Mouse (Mus musculus) MEL (cell line): Measurements from ENCODE around the gene Rpl35a. TPM values are rescaled to one million over a fixed set of nuclear protein-coding genes. Genes with fewer than 3 reads are reported as not detected.
A peak's percentile ranks its signal among the peaks of the same experiment; 100 is the strongest.

Source experiments
- DNase-seq: peaks from one replicate; pipeline ENCODE4 v3.0.0; 2011; ENCODE audit warnings: low read depth, low spot score
- H3K27ac ChIP-seq: 2 replicates; pipeline ENCODE4 v1.5.1; 2012; ENCODE audit warnings: low read depth, mild to moderate bottlenecking, control low read depth, low read length, moderate library complexity; ENCODE audit not compliant: control insufficient read depth
- H3K27me3 ChIP-seq, 2 experiments: fragments of 150-350 bp in 1 of 2; sonication (generic) in 1 of 2; 2 replicates each; pipeline ENCODE4 v1.6.1; 2012; ENCODE audit warnings: low read length in 2 of 2, mild to moderate bottlenecking in 2 of 2, improper control_type of control experiment in 1 of 2, moderate library complexity in 1 of 2; ENCODE audit not compliant: insufficient read depth in 2 of 2, control insufficient read depth in 1 of 2
- H3K36me3 ChIP-seq, 2 experiments: 2 replicates each; pipeline ENCODE4 v1.6.1; 2012 to 2014; ENCODE audit warnings: low read length in 2 of 2, improper control_type of control experiment in 1 of 2, inconsistent platforms in 1 of 2, mild to moderate bottlenecking in 1 of 2; ENCODE audit not compliant: insufficient read depth in 2 of 2, control insufficient read depth in 1 of 2
- H3K4me1 ChIP-seq, 2 experiments: fragments of 150-350 bp in 1 of 2; sonication (generic) in 1 of 2; 2 replicates each; pipeline ENCODE4 v1.6.1; 2012; ENCODE audit warnings: low read length in 2 of 2, improper control_type of control experiment in 1 of 2, mild to moderate bottlenecking in 1 of 2; ENCODE audit not compliant: insufficient read depth in 2 of 2, control insufficient read depth in 1 of 2
- H3K4me3 ChIP-seq, 2 experiments: fragments of 150-350 bp in 1 of 2; sonication (generic) in 1 of 2; 2 replicates each; pipeline ENCODE4 v1.5.1; 2012; ENCODE audit warnings: low read depth in 2 of 2, low read length in 2 of 2, mild to moderate bottlenecking in 2 of 2, moderate library complexity in 2 of 2, control low read depth in 1 of 2, improper control_type of control experiment in 1 of 2; ENCODE audit not compliant: control insufficient read depth in 1 of 2, insufficient read depth in 1 of 2
- H3K79me2 ChIP-seq: 2 replicates; pipeline ENCODE4 v1.6.1; 2012; ENCODE audit warnings: mild to moderate bottlenecking, low read length, moderate library complexity; ENCODE audit not compliant: control insufficient read depth, poor library complexity, insufficient read depth
- H3K9ac ChIP-seq: 2 replicates; pipeline ENCODE4 v1.6.1; 2012; ENCODE audit warnings: low read depth, mild to moderate bottlenecking, control low read depth, low read length, moderate library complexity; ENCODE audit not compliant: control insufficient read depth, poor library complexity, severe bottlenecking
- H3K9me3 ChIP-seq: fragments of 150-350 bp; sonication (generic); replicated peaks from 2 replicates; pipeline ENCODE4 v1.6.1; 2012; ENCODE audit warnings: mild to moderate bottlenecking, low read length, improper control_type of control experiment, moderate library complexity; ENCODE audit not compliant: insufficient read depth
- BHLHE40 ChIP-seq: IDR thresholded peaks from 2 replicates; pipeline ENCODE4 v1.6.1; 2012; ENCODE audit warnings: low read depth, mild to moderate bottlenecking, inconsistent platforms, low read length, improper control_type of control experiment, borderline replicate concordance
- CHD1 ChIP-seq: IDR thresholded peaks from 2 replicates; pipeline ENCODE4 v1.6.1; 2012; ENCODE audit warnings: low read depth, mild to moderate bottlenecking, inconsistent platforms, low read length, improper control_type of control experiment
- CHD2 ChIP-seq: IDR thresholded peaks from 2 replicates; pipeline ENCODE4 v1.6.1; 2011; ENCODE audit warnings: low read length, improper control_type of control experiment
- CTCF ChIP-seq, 3 experiments: IDR thresholded peaks in 2 of 3; conservative IDR thresholded peaks in 1 of 3; 2 replicates each; pipeline ENCODE4 v1.5.1; 2011 to 2012; ENCODE audit warnings: low read length in 3 of 3, low read depth in 2 of 3, mild to moderate bottlenecking in 2 of 3, improper control_type of control experiment in 1 of 3, inconsistent platforms in 1 of 3, mixed read lengths in 1 of 3, moderate library complexity in 1 of 3; ENCODE audit not compliant: control insufficient read depth in 1 of 3, insufficient read depth in 1 of 3, poor library complexity in 1 of 3, severe bottlenecking in 1 of 3
- E2F4 ChIP-seq: IDR thresholded peaks from 2 replicates; pipeline ENCODE4 v1.6.1; 2011; ENCODE audit warnings: low read depth, low read length, improper control_type of control experiment, borderline replicate concordance
- ELF1 ChIP-seq: IDR thresholded peaks from 2 replicates; pipeline ENCODE4 v1.6.1; 2014; ENCODE audit warnings: low read depth, mild to moderate bottlenecking, inconsistent platforms, low read length, improper control_type of control experiment, moderate library complexity
- EP300 ChIP-seq, 2 experiments: IDR thresholded peaks; 2 replicates each; pipeline ENCODE4 v1.6.1; 2011; ENCODE audit warnings: improper control_type of control experiment in 2 of 2, low read length in 2 of 2, low read depth in 1 of 2, mild to moderate bottlenecking in 1 of 2
- ETS1 ChIP-seq: IDR thresholded peaks from 2 replicates; pipeline ENCODE4 v1.6.1; 2012; ENCODE audit warnings: low read depth, mild to moderate bottlenecking, inconsistent platforms, low read length, improper control_type of control experiment, moderate library complexity
- GABPA ChIP-seq: IDR thresholded peaks from 2 replicates; pipeline ENCODE4 v1.6.1; 2012; ENCODE audit warnings: low read depth, mild to moderate bottlenecking, inconsistent platforms, low read length, improper control_type of control experiment, moderate library complexity
- GATA1 ChIP-seq: IDR thresholded peaks from 2 replicates; pipeline ENCODE4 v1.6.1; 2011; ENCODE audit warnings: low read depth, low read length, improper control_type of control experiment
- HCFC1 ChIP-seq: IDR thresholded peaks from 2 replicates; pipeline ENCODE4 v1.6.1; 2012; ENCODE audit warnings: low read depth, mild to moderate bottlenecking, inconsistent platforms, low read length, improper control_type of control experiment, moderate library complexity
- JUND ChIP-seq: IDR thresholded peaks from 2 replicates; pipeline ENCODE4 v1.6.1; 2011; ENCODE audit warnings: low read depth, mild to moderate bottlenecking, improper control_type of control experiment, low read length
- KAT2A ChIP-seq: conservative IDR thresholded peaks from 2 replicates; pipeline ENCODE4 v1.6.1; 2012; ENCODE audit warnings: low read depth, low read length, improper control_type of control experiment, inconsistent platforms
- MAFK ChIP-seq: IDR thresholded peaks from 2 replicates; pipeline ENCODE4 v1.6.1; 2011; ENCODE audit warnings: low read depth, mild to moderate bottlenecking, low read length, improper control_type of control experiment, borderline replicate concordance
- MAX ChIP-seq: IDR thresholded peaks from 2 replicates; pipeline ENCODE4 v1.6.1; 2011; ENCODE audit warnings: low read length, improper control_type of control experiment
- MAZ ChIP-seq: IDR thresholded peaks from 2 replicates; pipeline ENCODE4 v1.6.1; 2012; ENCODE audit warnings: low read depth, mild to moderate bottlenecking, inconsistent platforms, low read length, improper control_type of control experiment
- MXI1 ChIP-seq: IDR thresholded peaks from 2 replicates; pipeline ENCODE4 v1.6.1; 2011; ENCODE audit warnings: mild to moderate bottlenecking, low read depth, low read length, improper control_type of control experiment
- MYB ChIP-seq: IDR thresholded peaks from 2 replicates; pipeline ENCODE4 v1.6.1; 2011; ENCODE audit warnings: mild to moderate bottlenecking, low read depth, low read length, improper control_type of control experiment
- MYC ChIP-seq: IDR thresholded peaks from 2 replicates; pipeline ENCODE4 v1.6.1; 2011; ENCODE audit warnings: low read depth, mild to moderate bottlenecking, low read length, improper control_type of control experiment, moderate library complexity
- NELFE ChIP-seq: IDR thresholded peaks from 2 replicates; pipeline ENCODE4 v1.6.1; 2011; ENCODE audit warnings: low read depth, low read length, improper control_type of control experiment
- NRF1 ChIP-seq: IDR thresholded peaks from 2 replicates; pipeline ENCODE4 v1.6.1; 2014; ENCODE audit warnings: low read depth, mild to moderate bottlenecking, inconsistent platforms, low read length, improper control_type of control experiment, moderate library complexity; ENCODE audit not compliant: poor library complexity, insufficient read depth, severe bottlenecking
- POLR2A ChIP-seq, 2 experiments: IDR thresholded peaks; 2 replicates each; pipeline ENCODE4 v1.6.1; 2011 to 2012; ENCODE audit warnings: low read length in 2 of 2, mild to moderate bottlenecking in 2 of 2, control low read depth in 1 of 2, improper control_type of control experiment in 1 of 2, low read depth in 1 of 2, moderate library complexity in 1 of 2; ENCODE audit not compliant: control insufficient read depth in 1 of 2, insufficient read depth in 1 of 2, poor library complexity in 1 of 2
- POLR2AphosphoS2 ChIP-seq: IDR thresholded peaks from 2 replicates; pipeline ENCODE4 v1.6.1; 2011; ENCODE audit warnings: low read length, improper control_type of control experiment
- POLR2AphosphoS5 ChIP-seq: IDR thresholded peaks from 2 replicates; pipeline ENCODE4 v1.6.1; 2012; ENCODE audit warnings: low read depth, borderline replicate concordance, mild to moderate bottlenecking, inconsistent platforms, low read length, moderate library complexity, mixed read lengths
- RAD21 ChIP-seq: IDR thresholded peaks from 2 replicates; pipeline ENCODE4 v1.6.1; 2011; ENCODE audit warnings: mild to moderate bottlenecking, low read depth, low read length, improper control_type of control experiment
- RCOR1 ChIP-seq: IDR thresholded peaks from 2 replicates; pipeline ENCODE4 v1.6.1; 2012; ENCODE audit warnings: low read depth, mild to moderate bottlenecking, inconsistent platforms, low read length, improper control_type of control experiment
- SIN3A ChIP-seq: IDR thresholded peaks from 2 replicates; pipeline ENCODE4 v1.6.1; 2012; ENCODE audit warnings: low read length, improper control_type of control experiment, inconsistent platforms
- SMC3 ChIP-seq: IDR thresholded peaks from 2 replicates; pipeline ENCODE4 v1.6.1; 2011; ENCODE audit warnings: low read depth, low read length, improper control_type of control experiment
- TAL1 ChIP-seq: IDR thresholded peaks from 2 replicates; pipeline ENCODE4 v1.6.1; 2012; ENCODE audit warnings: mild to moderate bottlenecking, inconsistent platforms, low read length, moderate library complexity, mixed read lengths
- TBP ChIP-seq: IDR thresholded peaks from 2 replicates; pipeline ENCODE4 v1.8.0; 2011; ENCODE audit warnings: low read depth, low read length, improper control_type of control experiment
- TCF12 ChIP-seq: IDR thresholded peaks from 2 replicates; pipeline ENCODE4 v1.6.1; 2014; ENCODE audit warnings: low read depth, mild to moderate bottlenecking, inconsistent platforms, low read length, improper control_type of control experiment, moderate library complexity
- UBTF ChIP-seq: IDR thresholded peaks from 2 replicates; pipeline ENCODE4 v1.6.1; 2012; ENCODE audit warnings: low read depth, mild to moderate bottlenecking, inconsistent platforms, low read length, improper control_type of control experiment, moderate library complexity, borderline replicate concordance; ENCODE audit not compliant: insufficient read depth
- USF1 ChIP-seq: IDR thresholded peaks from 2 replicates; pipeline ENCODE4 v1.6.1; 2014; ENCODE audit warnings: low read depth, mild to moderate bottlenecking, inconsistent platforms, low read length, improper control_type of control experiment, moderate library complexity
- USF2 ChIP-seq, 2 experiments: IDR thresholded peaks; 2 replicates each; pipeline ENCODE4 v1.6.1; 2011 to 2012; ENCODE audit warnings: improper control_type of control experiment in 2 of 2, low read length in 2 of 2, borderline replicate concordance in 1 of 2, inconsistent platforms in 1 of 2, low read depth in 1 of 2, mild to moderate bottlenecking in 1 of 2; ENCODE audit not compliant: insufficient read depth in 1 of 2
- ZC3H11A ChIP-seq: IDR thresholded peaks from 2 replicates; pipeline ENCODE4 v1.6.1; 2012; ENCODE audit warnings: low read depth, mild to moderate bottlenecking, inconsistent platforms, low read length, improper control_type of control experiment
- ZNF384 ChIP-seq: IDR thresholded peaks from 2 replicates; pipeline ENCODE4 v1.6.1; 2012; ENCODE audit warnings: low read depth, mild to moderate bottlenecking, inconsistent platforms, low read length, improper control_type of control experiment
- polyA plus RNA-seq, 2 experiments: library from polyadenylated mRNA; stranded (reverse) in 1 of 2; unstranded in 1 of 2; fragments of >175 nt in 1 of 2; fragments of >200 nt in 1 of 2; gene quantifications; 2 replicates each; pipeline versions ENCODE4 v1.2.1 to v1.2.4; 2012; ENCODE audit warnings: low replicate concordance in 2 of 2, low read depth in 1 of 2; ENCODE audit not compliant: insufficient read length in 2 of 2, insufficient read depth in 1 of 2, missing spikeins in 1 of 2
- total RNA-seq: library from RNA; depleted of rRNA; stranded (reverse); fragments of 300-350 nt; gene quantifications from 2 replicates; pipeline ENCODE4 v1.2.3, GENCODE M21; 2012

The Rpl35a gene
- total and polyA plus RNA-seq, 3 experiments: 1,572 to 2,314 TPM; not detected in 1

- DNase-seq: peak; percentile 93
- Histone ChIP-seq H3K36me3 (peaks cover 9 to 31% of the 10 kb centered on the region in 2 experiments), H3K4me3 (peak within 1 kb of the TSS; percentile 75 to 76), H3K27me3 (no peaks in the 10 kb centered on the region), H3K27ac (peak within 1 kb of the TSS; percentile 84), H3K9me3 (no peaks in the 10 kb centered on the region), H3K79me2 (peaks cover 22% of the 10 kb centered on the region), H3K9ac (peak within 1 kb of the TSS; percentile 77), H3K4me1 (peaks cover 3 to 20% of the 10 kb centered on the region in 2 experiments; a peak in 3 of 4 replicates)
- TF ChIP-seq ZNF384: no peak
- 0 out of 2 replicates have a peak, but pooled peaks have one; percentile 38 for TF ChIP-seq ELF1
- peak; percentile 38 to 87; a peak in 3 of 4 replicates for TF ChIP-seq POLR2A (IDR thresholded peaks at IDR 0.05; ENCODE audit: control insufficient read depth in 1 of 2, insufficient read depth in 1 of 2, low read depth in 1 of 2, low read length in 2 of 2, poor library complexity in 1 of 2)
- no peak; the same call in 1 of the 2 replicates for TF ChIP-seq RCOR1
- TF ChIP-seq POLR2AphosphoS2: peak; percentile 98
- TF ChIP-seq EP300 (IDR thresholded peaks at IDR 0.05; ENCODE audit: low read depth in 1 of 2, low read length in 2 of 2): no peak
- no peak for TF ChIP-seq JUND
- no peak; a peak in 1 of 4 replicates for TF ChIP-seq USF2 (IDR thresholded peaks at IDR 0.05; ENCODE audit: borderline replicate concordance in 1 of 2, insufficient read depth in 1 of 2, low read depth in 1 of 2, low read length in 2 of 2)
- TF ChIP-seq GATA1: no peak
- peak; percentile 92; the same call in 1 of the 2 replicates for TF ChIP-seq POLR2AphosphoS5
- TF ChIP-seq E2F4: peak; percentile 58; the same call in 1 of the 2 replicates
- peak; percentile 46; the same call in 1 of the 2 replicates for TF ChIP-seq KAT2A
- no peak for TF ChIP-seq TAL1
- TF ChIP-seq MYC: peak; percentile 28; the same call in 1 of the 2 replicates
- peak; percentile 46; the same call in 1 of the 2 replicates for TF ChIP-seq TCF12
- peak; percentile 67; the same call in 1 of the 2 replicates for TF ChIP-seq HCFC1
- TF ChIP-seq UBTF: no peak
- TF ChIP-seq BHLHE40: peak; percentile 52; the same call in 1 of the 2 replicates
- no peak for TF ChIP-seq ZC3H11A
- no peak for TF ChIP-seq RAD21
- peak; percentile 80 for TF ChIP-seq CHD2
- TF ChIP-seq NELFE: peak; percentile 73
- TF ChIP-seq ETS1: 0 out of 2 replicates have a peak, but pooled peaks have one; percentile 16
- TF ChIP-seq CTCF (IDR thresholded peaks at IDR 0.05 in 2 of 3, conservative IDR thresholded peaks at IDR 0.05 in 1 of 3; ENCODE audit: control insufficient read depth in 1 of 3, insufficient read depth in 1 of 3, low read depth in 2 of 3, low read length in 3 of 3, poor library complexity in 1 of 3, severe bottlenecking in 1 of 3): no peak
- TF ChIP-seq SIN3A: peak; percentile 70
- TF ChIP-seq MAFK: peak; percentile 59; the same call in 1 of the 2 replicates
- TF ChIP-seq MAZ: peak; percentile 36; the same call in 1 of the 2 replicates
- peak; percentile 75 for TF ChIP-seq MYB
- TF ChIP-seq CHD1: no peak
- peak; percentile 21; the same call in 1 of the 2 replicates for TF ChIP-seq NRF1
- peak; percentile 38; the same call in 1 of the 2 replicates for TF ChIP-seq SMC3
- 0 out of 2 replicates have a peak, but pooled peaks have one; percentile 39 for TF ChIP-seq GABPA
- TF ChIP-seq TBP: peak; percentile 45; the same call in 1 of the 2 replicates
- TF ChIP-seq MXI1: peak; percentile 82
- TF ChIP-seq USF1: peak; percentile 96
- TF ChIP-seq MAX: peak; percentile 82
Measured at GRCm38 (mm10) chr16:33062024-33062681, 5.9 kb downstream of the Rpl35a start, which contains the start of gene Lmln. Gene Lmln, plus strand, starts transcription at chr16:33062521.
